Mouse (Mus musculus): ENCODE measurements around the gene 1700017B05Rik.

DNA sequence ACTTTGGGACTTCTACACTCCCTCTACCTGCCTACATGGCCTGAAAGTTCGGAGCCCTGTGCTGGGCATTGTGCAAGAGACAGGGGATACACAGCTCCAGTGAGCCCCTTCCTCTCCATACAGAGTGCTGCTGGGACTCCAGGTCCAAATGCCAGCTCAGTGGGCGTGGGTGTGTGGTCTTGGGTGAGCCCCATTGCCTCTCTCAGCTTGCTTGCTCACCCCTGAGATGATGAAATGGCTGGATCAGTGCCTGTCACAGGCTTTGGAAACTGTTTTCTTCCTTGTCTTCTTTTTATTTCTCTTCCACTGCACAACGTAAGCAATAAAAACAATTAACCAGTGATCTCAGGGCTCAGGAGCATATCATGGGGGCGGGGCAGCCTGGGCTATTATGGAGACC is 20.9 kb upstream of the 1700017B05Rik start:
- TF ChIP-seq CTCF (IDR thresholded peaks at IDR 0.05), result no peak
- TF ChIP-seq POLR2A (IDR thresholded peaks at IDR 0.05; ENCODE audit: insufficient read depth, low read depth, low read length), result no peak
